Mouse (Mus musculus): ENCODE measurements around the gene Coro2a.

- TF ChIP-seq CTCF (IDR thresholded peaks at IDR 0.05; ENCODE audit: insufficient read depth, low read length) (no peak), POLR2A (IDR thresholded peaks at IDR 0.05; ENCODE audit: borderline replicate concordance, extremely low read depth, low read depth, low read length) (no peak)
Measured at GRCm38 (mm10) chr4:46623007-46623406, 21.0 kb upstream of the Coro2a start.

Data from lung, adult 2 months (tissue).